Mouse (Mus musculus): ENCODE data around the gene Eps8l3.

GRCm38 (mm10) chr3:107917097-107917496 lies 40.1 kb downstream of the Eps8l3 start:
- TF ChIP-seq CTCF (IDR thresholded peaks at IDR 0.05; ENCODE audit: low read depth, low read length): no peak
- no peak for TF ChIP-seq POLR2A (IDR thresholded peaks at IDR 0.05; ENCODE audit: borderline replicate concordance, low read depth, low read length)

All from bone marrow macrophage, adult 2 months (primary cell).